Mouse (Mus musculus): ENCODE measurements around the gene Gjc1. TPM values are rescaled to one million over a fixed set of nuclear protein-coding genes. Genes with fewer than 3 reads are reported as not detected.

Gjc1 gene
- polyA plus RNA-seq, 1 experiment from 2014 or later, result 54.5 TPM

DNA sequence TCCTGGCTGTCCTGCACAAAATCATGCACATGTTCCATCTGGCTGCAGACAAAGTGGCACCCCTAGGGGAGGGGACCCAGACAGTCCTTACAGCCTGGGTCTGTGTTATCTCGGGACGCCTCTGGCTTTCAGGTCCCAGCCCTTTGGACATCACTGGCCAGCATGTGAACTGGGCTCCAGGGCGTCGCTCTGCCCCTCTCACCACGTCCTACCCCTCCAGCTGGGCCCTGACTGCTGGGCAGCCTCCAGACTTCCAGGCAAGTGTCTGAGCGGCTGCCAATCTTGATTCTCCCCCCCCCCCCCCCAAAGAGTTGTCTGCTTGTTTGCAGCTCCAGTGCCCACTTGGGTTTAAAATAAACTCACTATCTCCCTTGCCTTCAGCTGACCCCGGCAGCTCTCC is 36.1 kb downstream of the Gjc1 start:
- no peak overlapping the region for H3K4me3 ChIP-seq (ENCODE audit: low read length)
- no peak for ATAC-seq (ENCODE audit: low FRiP score, low TSS enrichment)

DNA sequence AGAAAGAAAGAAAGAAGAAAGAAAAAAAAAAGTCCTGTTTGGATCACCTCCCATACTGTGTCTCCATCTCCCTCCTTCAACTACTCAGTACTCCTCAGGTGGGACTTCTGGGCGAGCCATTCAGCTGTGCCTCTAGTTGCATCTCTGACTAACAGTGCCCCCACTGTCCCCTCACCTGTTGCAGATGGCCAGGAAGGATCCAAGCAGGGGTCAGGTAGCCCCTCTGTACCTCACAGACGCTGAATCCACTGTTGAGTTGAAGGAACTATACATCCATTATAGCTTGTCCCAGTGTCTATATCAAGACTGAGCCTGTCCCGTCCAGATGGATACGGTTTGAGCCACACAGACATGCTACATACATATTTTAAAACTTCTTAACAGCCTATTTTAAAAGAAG is 38.0 kb downstream of the Gjc1 start:
- WGBS, result 82% methylated on average over 4 of the region's 4 CpGs
- no peak overlapping the region for H3K9ac ChIP-seq (replicated peaks; ENCODE audit: low read length)
- no peaks in the 10 kb centered on the region for H3K9me3 ChIP-seq (ENCODE audit: low read length)
- H3K36me3 ChIP-seq (ENCODE audit: insufficient read depth, low read length), result no peaks in the 10 kb centered on the region
- no peak overlapping the region for H3K4me2 ChIP-seq (replicated peaks; ENCODE audit: low read depth, low read length)
- peaks cover 13% of the 10 kb centered on the region for H3K4me1 ChIP-seq (ENCODE audit: insufficient read depth, low read length)
- no peak overlapping the region for H3K4me3 ChIP-seq (ENCODE audit: low read length)
- no peak for ATAC-seq (ENCODE audit: low FRiP score, low TSS enrichment)
- H3K27me3 ChIP-seq (ENCODE audit: insufficient read depth, low read length), result no peaks in the 10 kb centered on the region
- H3K27ac ChIP-seq (ENCODE audit: low read length), result no peak overlapping the region

More for the DNA sequence above, 36.1 kb downstream of the Gjc1 start:
- Histone ChIP-seq H3K27me3 (ENCODE audit: insufficient read depth, low read length) (no peaks in the 10 kb centered on the region), H3K4me1 (ENCODE audit: insufficient read depth, low read length) (peaks cover 4% of the 10 kb centered on the region; the same call in 1 of the 2 replicates), H3K36me3 (ENCODE audit: insufficient read depth, low read length) (no peaks in the 10 kb centered on the region), H3K27ac (ENCODE audit: low read length) (no peak overlapping the region), H3K9me3 (ENCODE audit: low read length) (no peaks in the 10 kb centered on the region), H3K4me2 (replicated peaks; ENCODE audit: low read depth, low read length) (no peak overlapping the region), H3K9ac (replicated peaks; ENCODE audit: low read length) (no peak overlapping the region)
- WGBS, result 62% methylated on average over 7 of the region's 7 CpGs

DNA sequence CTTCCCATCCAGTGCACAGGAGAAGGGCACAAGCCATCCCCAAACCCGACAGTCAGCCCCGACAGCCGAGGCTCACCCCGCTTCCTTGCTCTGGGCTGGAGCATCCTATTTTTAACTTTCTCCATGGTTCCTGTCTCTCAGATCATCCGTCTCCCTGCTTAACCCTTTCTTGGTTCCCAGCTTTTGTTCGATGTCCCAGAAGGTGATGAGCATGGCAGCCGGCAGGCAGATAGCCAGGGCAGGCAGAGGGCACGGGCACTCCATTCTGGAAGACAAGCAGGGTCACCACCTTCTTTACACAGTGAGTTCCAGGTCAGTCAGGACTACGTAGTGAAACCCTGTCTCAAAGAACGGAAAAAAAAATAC is 38.5 kb downstream of the Gjc1 start:
- WGBS, result 42% methylated on average over 10 of the region's 10 CpGs
- no peaks in the 10 kb centered on the region for H3K36me3 ChIP-seq (ENCODE audit: insufficient read depth, low read length)
- no peaks in the 10 kb centered on the region for H3K9me3 ChIP-seq (ENCODE audit: low read length)
- H3K27ac ChIP-seq (ENCODE audit: low read length), result no peak overlapping the region
- H3K4me1 ChIP-seq (ENCODE audit: insufficient read depth, low read length), result peaks cover 13% of the 10 kb centered on the region
- H3K9ac ChIP-seq (replicated peaks; ENCODE audit: low read length), result no peak overlapping the region
- no peak overlapping the region for H3K4me3 ChIP-seq (ENCODE audit: low read length)
- H3K4me2 ChIP-seq (replicated peaks; ENCODE audit: low read depth, low read length), result no peak overlapping the region; the same call in 1 of the 2 replicates
- ATAC-seq (ENCODE audit: low FRiP score, low TSS enrichment), result no peak
- H3K27me3 ChIP-seq (ENCODE audit: insufficient read depth, low read length), result no peaks in the 10 kb centered on the region

DNA sequence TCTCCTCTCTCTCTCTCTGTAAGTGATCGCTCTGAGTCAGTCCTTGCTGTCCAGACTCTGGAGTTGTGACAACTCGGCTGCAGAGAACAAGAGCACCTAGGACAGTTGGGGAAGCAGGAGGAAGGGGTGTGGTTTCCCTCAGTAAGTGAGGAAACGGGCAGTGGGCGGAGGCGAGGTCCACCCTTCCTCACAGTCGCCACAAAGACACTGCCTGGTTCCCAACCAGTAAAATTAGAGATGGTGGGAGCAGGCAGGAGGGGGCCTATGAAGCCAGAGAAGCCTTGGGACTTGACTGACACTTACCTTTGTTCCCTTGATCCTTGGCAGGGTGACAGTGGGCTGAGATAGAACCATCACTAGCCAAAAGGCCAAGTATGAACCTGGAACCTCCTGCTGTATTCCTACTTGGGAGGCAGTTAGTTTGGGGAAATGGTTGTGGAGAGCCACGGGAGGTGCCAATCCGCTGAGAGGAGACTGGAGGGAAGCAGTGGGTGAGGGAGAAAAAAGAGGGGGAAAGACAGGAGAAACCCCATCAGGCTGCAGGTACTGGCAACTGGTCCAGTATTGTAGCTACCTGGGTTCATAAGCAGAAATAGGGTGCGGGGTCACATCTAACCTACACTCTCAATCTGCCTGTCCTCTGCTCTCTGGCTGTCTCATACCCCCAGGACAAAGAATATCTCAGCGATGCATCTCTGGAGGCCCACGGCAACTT is 39.1 kb downstream of the Gjc1 start:
- Histone ChIP-seq H3K4me2 (replicated peaks; ENCODE audit: low read depth, low read length) (no peak overlapping the region; the same call in 1 of the 2 replicates), H3K9me3 (ENCODE audit: low read length) (no peaks in the 10 kb centered on the region), H3K27ac (ENCODE audit: low read length) (no peak overlapping the region; the same call in 1 of the 2 replicates), H3K4me3 (ENCODE audit: low read length) (no peak overlapping the region), H3K36me3 (ENCODE audit: insufficient read depth, low read length) (no peaks in the 10 kb centered on the region), H3K4me1 (ENCODE audit: insufficient read depth, low read length) (peaks cover 17% of the 10 kb centered on the region), H3K9ac (replicated peaks; ENCODE audit: low read length) (peak overlapping the region; percentile 2; the same call in 1 of the 2 replicates), H3K27me3 (ENCODE audit: insufficient read depth, low read length) (no peaks in the 10 kb centered on the region)
- ATAC-seq (ENCODE audit: low FRiP score, low TSS enrichment), result no peak
- 47% methylated on average over 11 of the region's 11 CpGs for WGBS

DNA sequence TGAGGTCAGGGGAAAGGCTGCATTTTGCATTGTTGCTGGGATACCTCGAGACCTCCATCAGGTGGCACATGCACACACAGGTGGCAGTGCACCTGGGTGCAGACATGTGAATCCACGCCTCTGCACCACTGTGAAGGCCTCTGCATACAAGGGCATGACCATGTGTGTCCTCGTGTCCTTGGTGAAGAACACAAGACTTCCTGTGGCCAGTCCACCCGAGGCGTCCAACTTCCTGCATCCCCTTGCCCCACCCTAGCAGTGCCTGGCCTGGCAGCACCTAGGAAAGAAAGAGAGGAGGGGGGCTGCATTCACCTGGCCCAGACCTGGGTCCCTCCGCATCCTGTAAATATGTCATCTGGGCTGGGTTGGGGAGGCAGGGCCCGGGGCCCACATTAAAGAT is 39.7 kb downstream of the Gjc1 start:
- no peak overlapping the region for H3K4me3 ChIP-seq (ENCODE audit: low read length)
- no peak for ATAC-seq (ENCODE audit: low FRiP score, low TSS enrichment)
- 59% methylated on average over 7 of the region's 7 CpGs for WGBS
- H3K36me3 ChIP-seq (ENCODE audit: insufficient read depth, low read length), result no peaks in the 10 kb centered on the region
- no peaks in the 10 kb centered on the region for H3K9me3 ChIP-seq (ENCODE audit: low read length)
- H3K27ac ChIP-seq (ENCODE audit: low read length), result no peak overlapping the region
- H3K4me2 ChIP-seq (replicated peaks; ENCODE audit: low read depth, low read length), result no peak overlapping the region
- peak overlapping the region; percentile 2; the same call in 1 of the 2 replicates for H3K9ac ChIP-seq (replicated peaks; ENCODE audit: low read length)
- peaks cover 23% of the 10 kb centered on the region for H3K4me1 ChIP-seq (ENCODE audit: insufficient read depth, low read length)
- H3K27me3 ChIP-seq (ENCODE audit: insufficient read depth, low read length), result no peaks in the 10 kb centered on the region

DNA sequence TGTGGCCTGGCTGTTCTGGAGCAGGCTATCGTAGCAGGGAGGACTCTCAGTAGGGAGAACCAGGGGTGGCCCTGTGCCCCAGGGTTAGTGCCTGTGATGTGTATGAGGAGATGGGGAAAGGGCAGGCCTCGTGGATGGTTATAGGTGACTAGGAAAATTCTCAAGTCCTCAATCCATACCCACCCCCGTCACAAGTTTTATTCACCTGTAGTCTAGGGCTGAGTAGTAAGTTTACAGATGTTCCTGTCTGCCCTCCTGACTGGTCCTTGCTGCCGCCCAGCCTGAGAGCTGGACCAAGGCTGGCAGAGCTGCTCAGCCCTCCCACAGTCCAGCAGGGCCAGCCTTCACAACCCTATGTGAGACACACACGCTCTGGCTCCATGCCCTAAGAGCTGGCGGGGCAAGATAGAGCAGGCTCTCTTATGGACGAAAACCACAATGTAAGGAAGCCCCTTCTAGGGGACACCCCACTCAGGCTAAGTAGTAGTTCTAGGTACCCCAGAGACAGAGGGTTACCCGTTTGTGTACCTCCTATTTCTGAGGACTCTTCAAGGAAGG is 40.3 kb downstream of the Gjc1 start:
- H3K9ac ChIP-seq (replicated peaks; ENCODE audit: low read length), result peak overlapping the region; percentile 1; the same call in 1 of the 2 replicates
- H3K36me3 ChIP-seq (ENCODE audit: insufficient read depth, low read length), result no peaks in the 10 kb centered on the region
- WGBS, result 81% methylated on average over 8 of the region's 8 CpGs
- peaks cover 23% of the 10 kb centered on the region for H3K4me1 ChIP-seq (ENCODE audit: insufficient read depth, low read length)
- H3K4me3 ChIP-seq (ENCODE audit: low read length), result no peak overlapping the region
- H3K4me2 ChIP-seq (replicated peaks; ENCODE audit: low read depth, low read length), result no peak overlapping the region
- no peaks in the 10 kb centered on the region for H3K27me3 ChIP-seq (ENCODE audit: insufficient read depth, low read length)
- no peak overlapping the region for H3K27ac ChIP-seq (ENCODE audit: low read length)
- H3K9me3 ChIP-seq (ENCODE audit: low read length), result no peaks in the 10 kb centered on the region
- ATAC-seq (ENCODE audit: low FRiP score, low TSS enrichment), result no peak

DNA sequence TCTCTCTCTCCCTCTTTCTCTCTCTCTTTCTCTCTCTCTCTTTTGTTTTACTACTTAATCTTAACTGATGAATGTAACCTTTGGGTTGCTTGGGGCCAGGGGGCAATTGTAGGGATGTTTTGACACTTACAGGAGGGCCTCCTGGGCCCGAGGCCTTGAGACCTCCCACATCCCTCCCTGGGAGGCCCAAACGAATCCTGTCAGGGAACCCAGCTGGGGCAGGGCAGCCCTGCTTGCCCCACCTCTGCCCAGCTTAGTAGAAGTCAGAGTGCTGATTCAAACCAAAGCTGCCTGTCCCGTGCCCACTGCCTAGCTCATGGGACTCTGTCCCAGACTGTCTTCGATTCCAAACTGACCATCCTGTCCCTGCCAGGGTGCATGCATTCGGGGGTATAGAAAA is 40.9 kb downstream of the Gjc1 start:
- Histone ChIP-seq H3K4me2 (replicated peaks; ENCODE audit: low read depth, low read length) (no peak overlapping the region), H3K27ac (ENCODE audit: low read length) (peak overlapping the region; percentile 55)
- ATAC-seq (ENCODE audit: low FRiP score, low TSS enrichment), result no peak

DNA sequence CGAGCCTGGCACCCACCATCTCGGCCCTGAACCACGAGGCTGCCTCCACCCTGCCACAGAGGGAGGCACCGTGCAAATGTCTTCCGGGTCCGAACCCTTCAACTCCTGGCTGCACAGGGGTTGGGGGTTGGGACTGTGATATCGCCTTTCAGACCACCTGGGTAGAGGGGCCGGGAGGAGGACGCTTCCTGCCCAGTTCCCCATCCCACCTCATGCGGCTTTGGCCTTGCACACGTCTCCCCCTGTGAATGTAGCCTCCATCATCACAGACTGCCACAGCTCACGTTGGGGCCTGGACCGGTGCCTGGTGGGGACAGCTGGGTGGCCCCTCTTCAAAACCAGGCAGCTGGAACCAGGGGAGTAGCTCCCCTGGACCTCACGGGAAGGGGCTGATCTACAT is 41.3 kb downstream of the Gjc1 start:
- H3K4me3 ChIP-seq (ENCODE audit: low read length), result peak overlapping the region; percentile 35
- no peak for ATAC-seq (ENCODE audit: low FRiP score, low TSS enrichment)
- peak overlapping the region; percentile 55 for H3K27ac ChIP-seq (ENCODE audit: low read length)
- H3K4me2 ChIP-seq (replicated peaks; ENCODE audit: low read depth, low read length), result peak overlapping the region; percentile 61
- peak overlapping the region; percentile 70 for H3K9ac ChIP-seq (replicated peaks; ENCODE audit: low read length)
- H3K9me3 ChIP-seq (ENCODE audit: low read length), result no peaks in the 10 kb centered on the region
- no peaks in the 10 kb centered on the region for H3K36me3 ChIP-seq (ENCODE audit: insufficient read depth, low read length)
- H3K4me1 ChIP-seq (ENCODE audit: insufficient read depth, low read length), result peaks cover 23% of the 10 kb centered on the region
- WGBS, result 22% methylated on average over 14 of the region's 14 CpGs
- no peaks in the 10 kb centered on the region for H3K27me3 ChIP-seq (ENCODE audit: insufficient read depth, low read length)

More for the DNA sequence above, 40.9 kb downstream of the Gjc1 start:
- WGBS, result 33% methylated on average over 5 of the region's 5 CpGs
- H3K4me3 ChIP-seq (ENCODE audit: low read length), result no peak overlapping the region
- H3K4me1 ChIP-seq (ENCODE audit: insufficient read depth, low read length), result peaks cover 23% of the 10 kb centered on the region
- no peaks in the 10 kb centered on the region for H3K27me3 ChIP-seq (ENCODE audit: insufficient read depth, low read length)
- peak overlapping the region; percentile 1 for H3K9ac ChIP-seq (replicated peaks; ENCODE audit: low read length)
- no peaks in the 10 kb centered on the region for H3K36me3 ChIP-seq (ENCODE audit: insufficient read depth, low read length)
- no peaks in the 10 kb centered on the region for H3K9me3 ChIP-seq (ENCODE audit: low read length)

DNA sequence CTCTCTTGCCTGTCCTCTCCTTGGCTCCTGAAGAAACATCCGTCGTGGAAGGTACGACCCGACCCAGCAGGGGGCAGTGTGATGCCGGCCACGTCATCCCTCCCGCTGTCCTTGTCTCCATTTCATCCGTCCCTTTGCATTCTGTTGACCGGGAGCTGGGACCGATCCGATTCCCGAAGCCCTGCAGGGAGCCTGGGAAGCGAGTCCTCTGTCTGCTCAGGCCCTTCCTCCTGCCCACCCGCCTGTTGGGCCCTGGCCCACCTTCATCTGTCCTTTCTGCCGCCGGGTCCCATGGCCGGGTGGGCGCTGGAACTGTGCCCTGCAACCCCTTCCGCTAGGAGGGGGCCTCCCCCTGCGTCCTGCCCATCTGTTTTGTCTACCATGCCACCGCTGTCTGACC is 41.9 kb downstream of the Gjc1 start:
- Histone ChIP-seq H3K27me3 (ENCODE audit: insufficient read depth, low read length) (no peaks in the 10 kb centered on the region), H3K36me3 (ENCODE audit: insufficient read depth, low read length) (no peaks in the 10 kb centered on the region), H3K27ac (ENCODE audit: low read length) (peak overlapping the region; percentile 55), H3K4me2 (replicated peaks; ENCODE audit: low read depth, low read length) (peak overlapping the region; percentile 61), H3K4me1 (ENCODE audit: insufficient read depth, low read length) (peaks cover 23% of the 10 kb centered on the region), H3K9me3 (ENCODE audit: low read length) (no peaks in the 10 kb centered on the region), H3K4me3 (ENCODE audit: low read length) (peak overlapping the region; percentile 35), H3K9ac (replicated peaks; ENCODE audit: low read length) (peak overlapping the region; percentile 70)
- 0 out of 2 replicates have a peak, but pooled peaks have one; percentile 13 for ATAC-seq (ENCODE audit: low FRiP score, low TSS enrichment)
- WGBS, result 17% methylated on average over 21 of the region's 21 CpGs

DNA sequence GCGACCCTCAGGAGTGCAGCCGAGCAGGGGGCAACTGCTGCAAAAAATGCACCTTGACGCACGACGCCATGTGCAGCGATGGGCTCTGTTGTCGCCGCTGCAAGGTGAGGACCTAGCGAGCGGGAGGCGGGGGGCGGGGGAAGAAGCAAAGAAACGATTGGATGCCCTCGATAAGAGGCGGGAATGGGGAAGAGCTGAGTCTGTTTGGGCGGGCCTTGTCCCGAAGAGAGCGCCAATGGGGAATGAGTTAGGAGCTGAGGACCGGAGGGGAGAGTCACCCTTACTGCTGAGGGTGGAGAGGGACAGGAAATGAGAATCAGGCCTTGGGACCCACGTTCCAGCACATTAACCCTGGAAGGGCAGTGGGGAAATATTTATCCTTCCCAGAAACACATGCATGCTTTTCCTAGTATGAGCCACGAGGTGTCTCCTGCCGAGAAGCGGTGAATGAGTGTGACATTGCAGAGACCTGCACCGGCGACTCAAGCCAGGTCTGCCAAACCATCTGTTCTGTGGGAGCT is 44.8 kb downstream of the Gjc1 start:
- Histone ChIP-seq H3K27me3 (ENCODE audit: insufficient read depth, low read length) (no peaks in the 10 kb centered on the region), H3K27ac (ENCODE audit: low read length) (peak overlapping the region; percentile 83)
- ATAC-seq (ENCODE audit: low FRiP score, low TSS enrichment), result peak; percentile 92

More for the DNA sequence above, 44.8 kb downstream of the Gjc1 start:
- under 1% methylated on average over 25 of the region's 25 CpGs for WGBS
- peaks cover 36% of the 10 kb centered on the region for H3K4me1 ChIP-seq (ENCODE audit: insufficient read depth, low read length)
- no peaks in the 10 kb centered on the region for H3K9me3 ChIP-seq (ENCODE audit: low read length)
- H3K36me3 ChIP-seq (ENCODE audit: insufficient read depth, low read length), result no peaks in the 10 kb centered on the region
- H3K4me2 ChIP-seq (replicated peaks; ENCODE audit: low read depth, low read length), result peak overlapping the region; percentile 94
- H3K4me3 ChIP-seq (ENCODE audit: low read length), result peak overlapping the region; percentile 60
- peak overlapping the region; percentile 78 for H3K9ac ChIP-seq (replicated peaks; ENCODE audit: low read length)

Data from kidney, embryonic 16.5 days (tissue).